Mouse (Mus musculus) neural tube, embryonic 11.5 days (tissue): ENCODE measurements around the gene BC030870. TPM values are rescaled to one million over a fixed set of nuclear protein-coding genes. Genes with fewer than 3 reads are reported as not detected.

Source experiments
- ATAC-seq: fragments of 200-750 bp; cut with Nextera tagmentation; 2 replicates; pipeline ENCODE4 v1.8.0; 2017; ENCODE audit warnings: moderate number of reproducible peaks, mild to moderate bottlenecking, moderate TSS enrichment, moderate library complexity; ENCODE audit not compliant: insufficient read depth, low FRiP score, low TSS enrichment
- DNase-seq: peaks from one replicate; pipeline ENCODE4 v3.0.0-alpha.2; 2015; ENCODE audit warnings: low spot score
- H3K27ac ChIP-seq: fragments of 300-500 bp; sonication (generic); 2 replicates; pipeline ENCODE4 v1.5.1; 2014; ENCODE audit warnings: low read depth, mild to moderate bottlenecking, low read length
- H3K27me3 ChIP-seq: fragments of 300-500 bp; sonication (generic); 2 replicates; pipeline ENCODE4 v1.6.1; 2014; ENCODE audit warnings: mild to moderate bottlenecking, low read length, mixed read lengths; ENCODE audit not compliant: control insufficient read depth, insufficient read depth
- H3K36me3 ChIP-seq: fragments of 300-500 bp; sonication (generic); 2 replicates; pipeline ENCODE4 v1.6.1; 2014; ENCODE audit warnings: mild to moderate bottlenecking, low read length, moderate library complexity, mixed read lengths; ENCODE audit not compliant: control insufficient read depth, insufficient read depth
- H3K4me1 ChIP-seq: fragments of 300-500 bp; sonication (generic); 2 replicates; pipeline ENCODE4 v1.6.1; 2014; ENCODE audit warnings: low read length, mixed read lengths; ENCODE audit not compliant: control insufficient read depth, insufficient read depth
- H3K4me2 ChIP-seq: fragments of 300-500 bp; sonication (generic); 2 replicates; pipeline ENCODE4 v1.6.1; 2014; ENCODE audit warnings: low read depth, mild to moderate bottlenecking, moderate library complexity
- H3K4me3 ChIP-seq: fragments of 300-500 bp; sonication (generic); 2 replicates; pipeline ENCODE4 v1.5.1; 2014; ENCODE audit warnings: low read depth, low read length
- H3K9ac ChIP-seq: fragments of 300-500 bp; sonication (generic); 2 replicates; pipeline ENCODE4 v1.6.1; 2014; ENCODE audit warnings: mild to moderate bottlenecking, low read length
- H3K9me3 ChIP-seq: fragments of 300-500 bp; sonication (generic); 2 replicates; pipeline ENCODE4 v1.6.1; 2016; ENCODE audit warnings: low read length; ENCODE audit not compliant: control insufficient read depth
- WGBS: fragments of 180-500 bp; shearing (Covaris S2); extraction: QIAGEN DNeasy Blood & Tissue Kit; methylation state at CpG from one replicate; pipeline ENCODE4 v1.1.7; 2014; 5-methylcytosine and 5-hydroxymethylcytosine counted together
- polyA plus RNA-seq: library from polyadenylated mRNA; unstranded; fragments of >200 nt; fragmentation: Nextera tagmentation; extraction: Ambion mirVana; gene quantifications from 2 replicates; pipeline ENCODE4 v1.2.1, GENCODE M21; 2014

Gene BC030870
- polyA plus RNA-seq, 1 experiment from 2014 or later = not detected

DNA sequence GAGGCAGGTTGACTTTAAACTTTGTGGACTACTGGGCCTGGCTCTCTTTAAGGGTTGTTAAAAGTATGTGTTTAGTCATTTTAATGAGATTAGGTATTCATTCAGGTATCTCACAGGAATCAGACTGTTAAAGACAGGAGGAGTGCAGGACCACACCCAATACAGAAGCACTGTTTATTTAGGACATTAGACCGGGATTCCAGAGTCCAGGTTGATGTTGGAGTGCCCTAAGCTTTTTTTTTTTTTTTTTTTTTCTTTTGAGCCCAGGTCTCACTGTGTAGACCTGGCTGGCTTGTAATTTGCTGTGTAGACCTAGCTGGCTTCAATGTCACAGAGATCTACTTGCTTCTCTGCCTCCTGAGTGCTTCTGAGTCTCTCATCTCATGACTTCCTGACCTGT lies 3.3 kb downstream of the BC030870 start:
- ATAC-seq = no peak
- no peaks in the 10 kb centered on the region for H3K36me3 ChIP-seq
- H3K27me3 ChIP-seq = no peaks in the 10 kb centered on the region
- no peaks in the 10 kb centered on the region for H3K9me3 ChIP-seq
- H3K9ac ChIP-seq = no peak overlapping the region
- H3K27ac ChIP-seq = no peak overlapping the region
- no peak for DNase-seq
- no peak overlapping the region for H3K4me3 ChIP-seq
- H3K4me2 ChIP-seq = no peak overlapping the region
- WGBS = 96% methylated on average over 1 of the region's 1 CpGs
- no peaks in the 10 kb centered on the region for H3K4me1 ChIP-seq

DNA sequence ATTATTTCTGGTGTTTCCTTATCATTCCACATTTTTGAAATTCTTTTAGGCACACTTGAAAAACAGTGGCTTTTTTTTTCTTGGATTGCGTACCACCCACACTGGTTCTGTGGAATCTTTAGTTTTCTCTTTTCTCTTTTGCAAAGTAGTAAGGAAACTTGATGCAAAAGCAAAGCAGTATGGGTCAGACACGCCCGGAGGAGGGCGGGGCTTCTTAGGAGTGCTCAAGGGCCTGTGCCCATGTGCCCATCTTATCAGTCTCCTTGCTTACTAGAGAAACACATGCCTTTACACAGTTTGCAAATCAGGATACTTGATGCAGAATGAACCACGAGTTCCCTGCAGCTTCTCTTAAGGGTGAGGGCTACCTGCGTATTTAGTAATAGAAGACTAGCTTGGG lies 17.3 kb downstream of the BC030870 start:
- ATAC-seq (no peak), DNase-seq (no peak)
- WGBS = 83% methylated on average over 6 of the region's 6 CpGs
- H3K4me1 ChIP-seq = no peaks in the 10 kb centered on the region
- no peak overlapping the region for H3K9ac ChIP-seq
- no peak overlapping the region for H3K27ac ChIP-seq
- no peaks in the 10 kb centered on the region for H3K36me3 ChIP-seq
- no peaks in the 10 kb centered on the region for H3K9me3 ChIP-seq
- H3K27me3 ChIP-seq = no peaks in the 10 kb centered on the region
- H3K4me2 ChIP-seq = no peak overlapping the region
- no peak overlapping the region for H3K4me3 ChIP-seq

DNA sequence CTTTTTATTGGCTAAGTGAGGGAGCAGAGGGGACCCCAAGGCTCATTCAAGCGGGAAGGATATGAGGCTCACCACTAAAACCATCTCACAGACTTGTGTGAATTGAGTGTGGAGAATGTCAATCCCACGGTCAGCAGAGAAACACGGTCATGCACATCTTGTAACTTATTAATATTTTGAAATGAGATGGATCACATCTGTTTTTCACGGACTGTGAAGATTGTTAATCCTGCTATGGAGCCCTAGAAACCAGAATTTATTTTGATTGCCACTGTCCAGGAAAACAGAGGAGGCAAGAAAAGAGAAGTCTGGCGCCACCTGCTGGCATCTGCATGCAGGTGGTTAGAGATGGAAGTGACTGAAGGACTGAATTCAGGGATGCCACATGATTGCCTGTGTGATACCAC lies 19.1 kb downstream of the BC030870 start:
- no peak overlapping the region for H3K4me3 ChIP-seq
- no peaks in the 10 kb centered on the region for H3K9me3 ChIP-seq
- H3K36me3 ChIP-seq = no peaks in the 10 kb centered on the region
- H3K9ac ChIP-seq = no peak overlapping the region
- 35% methylated on average over 5 of the region's 5 CpGs for WGBS
- H3K27me3 ChIP-seq = no peaks in the 10 kb centered on the region
- H3K4me2 ChIP-seq = no peak overlapping the region
- DNase-seq = peak; percentile 79
- H3K4me1 ChIP-seq = no peaks in the 10 kb centered on the region
- ATAC-seq = peak; percentile 79
- no peak overlapping the region for H3K27ac ChIP-seq

DNA sequence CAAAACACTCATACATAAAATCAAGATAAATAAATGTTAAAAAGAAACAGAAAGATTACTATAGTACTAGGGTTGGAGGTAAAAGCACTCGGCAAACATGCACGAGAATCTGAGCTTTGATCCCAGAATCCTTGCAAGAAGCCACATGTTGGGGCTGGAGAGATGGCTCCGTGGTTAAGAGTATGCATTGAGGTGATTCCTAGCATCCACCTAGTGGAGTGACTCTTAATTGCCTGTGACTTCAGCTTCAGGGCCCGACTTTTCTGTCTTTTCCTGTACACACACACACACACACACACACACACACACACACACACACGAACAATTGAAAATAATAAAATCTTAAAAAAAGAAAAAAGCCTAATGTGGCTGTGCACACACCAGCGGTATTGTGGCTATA lies 20.4 kb downstream of the BC030870 start:
- 82% methylated on average over 6 of the region's 6 CpGs for WGBS
- no peak overlapping the region for H3K27ac ChIP-seq
- H3K4me3 ChIP-seq = no peak overlapping the region
- no peaks in the 10 kb centered on the region for H3K36me3 ChIP-seq
- H3K27me3 ChIP-seq = no peaks in the 10 kb centered on the region
- no peaks in the 10 kb centered on the region for H3K9me3 ChIP-seq
- no peak overlapping the region for H3K4me2 ChIP-seq
- no peaks in the 10 kb centered on the region for H3K4me1 ChIP-seq
- H3K9ac ChIP-seq = no peak overlapping the region
- ATAC-seq = no peak
- no peak for DNase-seq

DNA sequence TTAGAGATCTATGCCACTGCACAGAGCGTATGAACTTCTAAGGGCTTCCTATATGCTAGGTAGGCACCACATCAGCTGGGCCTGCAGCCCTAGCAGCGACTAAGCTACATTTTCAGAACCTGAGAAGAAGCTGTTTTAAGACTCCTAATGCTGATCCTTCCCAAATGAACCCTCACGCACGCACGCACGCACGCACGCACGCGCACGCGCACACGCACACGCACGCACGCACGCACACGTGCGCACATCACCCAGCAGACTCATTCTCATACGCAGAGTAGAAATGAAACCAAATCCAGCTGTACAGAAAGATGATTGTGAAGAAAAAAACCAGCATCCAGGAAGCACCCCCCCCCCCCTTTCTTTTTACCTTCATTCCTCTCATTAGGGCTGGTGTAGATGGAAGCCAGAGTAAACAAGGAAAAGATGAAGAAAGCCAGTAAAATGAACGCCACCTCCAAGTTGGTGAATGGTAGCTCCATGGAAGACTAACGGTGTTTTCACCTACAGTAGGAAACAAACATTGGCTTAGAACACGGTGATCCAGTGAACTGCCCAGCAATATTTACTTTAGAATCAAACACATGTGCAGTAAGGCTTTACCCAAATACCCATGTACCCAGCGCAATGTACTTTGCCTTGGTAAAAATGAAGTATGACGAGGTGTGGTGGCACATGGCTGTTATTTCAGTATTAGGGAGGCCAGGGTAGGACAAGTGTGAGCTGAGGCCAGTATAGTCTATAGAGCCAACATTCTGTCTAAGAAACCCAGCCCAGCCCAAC lies 21.2 kb downstream of the BC030870 start:
- no peak for DNase-seq
- H3K4me3 ChIP-seq = no peak overlapping the region
- no peaks in the 10 kb centered on the region for H3K4me1 ChIP-seq
- no peaks in the 10 kb centered on the region for H3K36me3 ChIP-seq
- H3K4me2 ChIP-seq = no peak overlapping the region
- no peak overlapping the region for H3K27ac ChIP-seq
- no peak for ATAC-seq
- no peaks in the 10 kb centered on the region for H3K9me3 ChIP-seq
- H3K27me3 ChIP-seq = no peaks in the 10 kb centered on the region
- H3K9ac ChIP-seq = no peak overlapping the region
- 95% methylated on average over 25 of the region's 25 CpGs for WGBS

DNA sequence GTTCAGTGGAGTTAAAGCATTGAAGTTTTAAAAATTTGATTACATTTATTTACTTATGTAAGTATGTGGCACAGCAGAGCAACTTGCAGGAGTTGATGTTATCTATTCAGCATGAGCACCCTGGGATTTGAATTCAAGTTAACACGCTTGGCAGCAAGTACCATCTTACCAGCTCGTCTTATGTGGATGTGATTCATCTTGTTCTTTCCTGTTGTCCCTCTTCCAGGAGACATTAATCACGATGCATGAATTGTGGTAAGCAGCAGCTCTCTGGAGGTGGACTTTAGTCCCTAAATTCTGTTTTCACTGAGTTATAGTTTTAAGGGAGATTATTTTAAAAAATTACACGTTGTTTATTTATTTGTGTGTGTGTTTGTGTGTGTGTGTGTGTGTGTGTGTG lies 25.3 kb downstream of the BC030870 start:
- no peak overlapping the region for H3K4me3 ChIP-seq
- 67% methylated on average over 4 of the region's 4 CpGs for WGBS

DNA sequence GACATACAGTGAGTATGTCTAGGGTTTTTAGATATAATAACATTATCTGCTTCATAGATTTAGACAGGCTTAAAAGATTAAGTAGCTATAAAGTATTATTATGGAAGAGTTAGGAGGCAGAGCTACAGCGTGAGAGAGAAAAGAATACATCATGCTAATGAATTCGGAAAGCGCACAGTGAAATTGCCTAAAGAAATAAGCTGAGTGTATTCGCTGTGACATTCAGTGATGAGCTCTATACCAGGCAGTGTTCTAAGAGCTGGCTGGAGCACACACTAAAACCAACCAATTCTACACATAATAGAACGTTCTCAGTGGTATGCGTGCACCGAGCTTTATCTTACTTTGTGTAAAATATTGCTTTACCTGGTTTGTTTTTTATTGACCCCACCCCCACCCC lies 25.7 kb downstream of the BC030870 start:
- Histone ChIP-seq H3K4me1 (no peaks in the 10 kb centered on the region), H3K9ac (no peak overlapping the region), H3K27ac (no peak overlapping the region), H3K36me3 (no peaks in the 10 kb centered on the region), H3K4me2 (no peak overlapping the region), H3K27me3 (no peaks in the 10 kb centered on the region), H3K4me3 (no peak overlapping the region), H3K9me3 (no peaks in the 10 kb centered on the region)
- no peak for DNase-seq
- no peak for ATAC-seq
- WGBS = 89% methylated on average over 7 of the region's 7 CpGs

More for the DNA sequence above, 25.3 kb downstream of the BC030870 start:
- H3K9me3 ChIP-seq = no peaks in the 10 kb centered on the region
- no peak overlapping the region for H3K27ac ChIP-seq
- H3K4me2 ChIP-seq = no peak overlapping the region
- no peaks in the 10 kb centered on the region for H3K27me3 ChIP-seq
- DNase-seq (no peak), ATAC-seq (no peak)
- H3K4me1 ChIP-seq = no peaks in the 10 kb centered on the region
- H3K9ac ChIP-seq = no peak overlapping the region
- no peaks in the 10 kb centered on the region for H3K36me3 ChIP-seq

DNA sequence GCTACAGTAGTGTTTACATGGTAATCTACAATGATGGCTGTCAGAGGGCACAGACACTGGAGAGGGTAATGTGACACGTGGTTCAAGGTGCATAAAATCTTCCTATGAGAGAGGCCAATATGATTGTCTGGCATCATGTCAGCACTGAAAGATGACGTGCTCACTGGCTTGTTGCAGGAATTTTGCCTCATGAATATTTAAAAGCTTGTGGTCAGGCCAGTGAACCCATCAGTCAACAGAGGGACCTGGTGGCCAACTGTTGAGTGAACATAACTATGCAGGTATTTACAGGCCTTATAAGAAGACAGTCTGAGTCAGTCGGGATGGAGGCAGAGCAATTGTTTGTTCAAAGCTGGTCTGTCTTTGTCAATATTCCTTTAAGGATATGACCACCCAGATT lies 29.6 kb downstream of the BC030870 start:
- Histone ChIP-seq H3K27me3 (no peaks in the 10 kb centered on the region), H3K9ac (no peak overlapping the region), H3K36me3 (no peaks in the 10 kb centered on the region), H3K4me1 (no peaks in the 10 kb centered on the region), H3K9me3 (no peaks in the 10 kb centered on the region), H3K27ac (no peak overlapping the region), H3K4me3 (no peak overlapping the region), H3K4me2 (no peak overlapping the region)
- 48% methylated on average over 3 of the region's 3 CpGs for WGBS
- DNase-seq (no peak), ATAC-seq (no peak)

DNA sequence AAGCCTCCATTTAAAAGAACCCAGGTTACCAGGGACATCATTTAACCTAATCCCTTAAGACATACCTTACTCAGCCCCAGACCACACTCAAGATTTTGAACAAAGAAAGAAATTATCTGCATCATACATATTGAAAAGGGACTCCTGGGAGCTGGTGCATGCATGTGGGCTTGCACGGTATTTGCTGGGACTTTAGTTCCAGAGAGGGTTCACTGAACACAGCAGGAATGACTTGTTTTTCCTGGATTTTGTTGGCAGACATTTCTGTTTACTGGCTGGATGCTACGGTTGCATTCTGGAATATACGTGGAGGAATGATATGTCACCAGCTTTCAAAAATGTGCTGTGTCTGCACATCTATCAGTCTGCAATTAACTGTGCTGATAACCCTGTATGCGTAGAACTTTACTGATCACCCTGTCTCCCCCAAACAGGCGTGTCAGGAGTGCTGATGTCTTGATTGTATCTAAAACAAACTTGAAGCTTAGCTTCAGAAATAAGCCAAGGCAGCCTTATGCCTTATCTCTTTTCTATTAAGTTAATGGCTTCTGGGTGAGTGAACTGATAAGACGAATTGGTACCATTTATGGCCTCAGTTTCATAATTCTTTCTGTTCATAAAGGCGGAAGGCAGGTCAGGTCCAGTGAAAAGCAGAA lies 31.5 kb downstream of the BC030870 start:
- no peak overlapping the region for H3K4me2 ChIP-seq
- H3K9ac ChIP-seq = no peak overlapping the region
- WGBS = 87% methylated on average over 7 of the region's 7 CpGs
- DNase-seq (no peak), ATAC-seq (no peak)
- no peak overlapping the region for H3K27ac ChIP-seq
- no peaks in the 10 kb centered on the region for H3K36me3 ChIP-seq
- H3K27me3 ChIP-seq = no peaks in the 10 kb centered on the region
- no peak overlapping the region for H3K4me3 ChIP-seq
- no peaks in the 10 kb centered on the region for H3K4me1 ChIP-seq
- no peaks in the 10 kb centered on the region for H3K9me3 ChIP-seq
